Mouse (Mus musculus) left cerebral cortex, postnatal 10 days (tissue): ENCODE data around the gene Chrm5. TPM values are rescaled to one million over a fixed set of nuclear protein-coding genes. Genes with fewer than 3 reads are reported as not detected.
A peak's percentile ranks its signal among the peaks of the same experiment; 100 is the strongest.

Experiments
- DNase-seq, 2 experiments: peaks; one replicate each; pipeline ENCODE4 v3.0.0; 2021 to 2022; ENCODE audit warnings: low spot score in 2 of 2, mixed read lengths in 1 of 2; ENCODE audit errors: extremely low spot score in 1 of 2
- intact Hi-C: fragments of 180-260 bp; cut with DNase I; formaldehyde crosslinking; loops from one replicate; pipeline ENCODE4 v1.15.1; 2025
- total RNA-seq, 2 experiments: library from RNA; stranded (reverse); gene quantifications; 2 replicates each; pipeline ENCODE4 v1.2.3; 2021

Chrm5 gene
- total RNA-seq = 1 to 10 TPM; 1.8 to 3.1 TPM

GRCm38 (mm10) chr2:112480669-112481068 lies at the start of gene Chrm5:
Gene Chrm5, minus strand, starts transcription at chr2:112480769.
- no peak for DNase-seq
- intact Hi-C loops = loop anchor here (10.0 kb wide), 1 partner anchor 216 kb away; the partner anchor contains the start of genes Gm21985, Nop10 and Slc12a6

GRCm38 (mm10) chr2:112526933-112527332 lies 46.4 kb upstream of the Chrm5 start:
- DNase-seq = no peak
- intact Hi-C loops = no loop called here

GRCm38 (mm10) chr2:112520526-112521482 lies 40.2 kb upstream of the Chrm5 start:
- intact Hi-C loops = no loop called here
- no peak for DNase-seq

GRCm38 (mm10) chr2:112518541-112518940 lies 38.0 kb upstream of the Chrm5 start:
- no peak for DNase-seq
- intact Hi-C loops = no loop called here

GRCm38 (mm10) chr2:112517218-112517617 lies 36.6 kb upstream of the Chrm5 start:
- no peak for DNase-seq
- intact Hi-C loops = no loop called here

GRCm38 (mm10) chr2:112516728-112517127 lies 36.2 kb upstream of the Chrm5 start:
- DNase-seq = no peak
- intact Hi-C loops = no loop called here

GRCm38 (mm10) chr2:112513036-112513435 lies 32.5 kb upstream of the Chrm5 start:
- DNase-seq = no peak
- intact Hi-C loops = no loop called here

- intact Hi-C loops = no loop called here
- no peak for DNase-seq
Measured at GRCm38 (mm10) chr2:112510140-112510539, 29.6 kb upstream of the Chrm5 start.

GRCm38 (mm10) chr2:112507444-112507843 lies 26.9 kb upstream of the Chrm5 start:
- intact Hi-C loops = loop anchor here (10.0 kb wide), 1 partner anchor 797 kb away; no protein-coding TSS in a partner anchor
- DNase-seq = no peak

- DNase-seq = no peak
- intact Hi-C loops = loop anchor here (10.0 kb wide), 1 partner anchor 798 kb away; no protein-coding TSS in a partner anchor
Measured at GRCm38 (mm10) chr2:112506841-112507435, 26.4 kb upstream of the Chrm5 start.

- DNase-seq = no peak
- intact Hi-C loops = loop anchor here (5.0 to 10.0 kb wide), 2 partner anchors 263 to 801 kb away; no protein-coding TSS in a partner anchor
Measured at GRCm38 (mm10) chr2:112503978-112504377, 23.4 kb upstream of the Chrm5 start.

- DNase-seq = peak; percentile 76 to 77
- intact Hi-C loops = loop anchor here (5.0 to 10.0 kb wide), 2 partner anchors 266 to 804 kb away; no protein-coding TSS in a partner anchor
Measured at GRCm38 (mm10) chr2:112501209-112501608, 20.6 kb upstream of the Chrm5 start.

GRCm38 (mm10) chr2:112497851-112498250 lies 17.3 kb upstream of the Chrm5 start:
- intact Hi-C loops = no loop called here
- no peak for DNase-seq

- DNase-seq = no peak
- intact Hi-C loops = no loop called here
Measured at GRCm38 (mm10) chr2:112493539-112494260, 13.1 kb upstream of the Chrm5 start.

GRCm38 (mm10) chr2:112492856-112493538 lies 12.4 kb upstream of the Chrm5 start, which contains the start of gene Aven:
Gene Aven, plus strand, starts transcription at chr2:112492964.
- intact Hi-C loops = no loop called here
- DNase-seq = peak; percentile 57 to 91

GRCm38 (mm10) chr2:112492431-112492855 lies 11.9 kb upstream of the Chrm5 start:
- intact Hi-C loops = no loop called here
- DNase-seq = no peak

GRCm38 (mm10) chr2:112491629-112492028 lies 11.1 kb upstream of the Chrm5 start:
- intact Hi-C loops = no loop called here
- DNase-seq = no peak

GRCm38 (mm10) chr2:112490483-112491196 lies 10.1 kb upstream of the Chrm5 start:
- intact Hi-C loops = no loop called here
- DNase-seq = no peak
